Mouse (Mus musculus): Measurements from ENCODE around the gene Ccdc194.
"Not testable (repeated sequence)": the region's sequence is repeated elsewhere in the genome, so short reads cannot be mapped to it uniquely, and the experiment has no call there.

Ccdc194 gene

GRCm38 (mm10) chr8:71554001-71554400 lies 28.5 kb upstream of the Ccdc194 start:
- no peak for DNase-seq (ENCODE audit: low read depth, low spot score)

- DNase-seq (ENCODE audit: low read depth, low spot score), result no peak
Measured at GRCm38 (mm10) chr8:71552770-71553169, 27.3 kb upstream of the Ccdc194 start.

GRCm38 (mm10) chr8:71550754-71551153 lies 25.2 kb upstream of the Ccdc194 start:
- no peak for DNase-seq (ENCODE audit: low read depth, low spot score)

GRCm38 (mm10) chr8:71547590-71547989 lies 22.1 kb upstream of the Ccdc194 start:
- no peak for DNase-seq (ENCODE audit: low read depth, low spot score)

GRCm38 (mm10) chr8:71545053-71545452 lies 19.5 kb upstream of the Ccdc194 start:
- no peak for DNase-seq (ENCODE audit: low read depth, low spot score)

GRCm38 (mm10) chr8:71543755-71544154 lies 18.2 kb upstream of the Ccdc194 start:
- no peak for DNase-seq (ENCODE audit: low read depth, low spot score)

- peak; percentile 96 for DNase-seq (ENCODE audit: low read depth, low spot score)
Measured at GRCm38 (mm10) chr8:71542632-71543343, 17.3 kb upstream of the Ccdc194 start, which contains the start of gene Mvb12a. Gene Mvb12a, plus strand, starts transcription at chr8:71542922.

- DNase-seq (ENCODE audit: low read depth, low spot score), result peak; percentile 72
Measured at GRCm38 (mm10) chr8:71537028-71537867, 11.7 kb upstream of the Ccdc194 start, which contains the start of gene Bst2. Gene Bst2, minus strand, starts transcription at chr8:71537456.

GRCm38 (mm10) chr8:71535663-71536062 lies 10.2 kb upstream of the Ccdc194 start:
- no peak for DNase-seq (ENCODE audit: low read depth, low spot score)

GRCm38 (mm10) chr8:71534263-71534810 lies 8.8 kb upstream of the Ccdc194 start:
- no peak for DNase-seq (ENCODE audit: low read depth, low spot score)

- not testable (repeated sequence) for DNase-seq (ENCODE audit: low read depth, low spot score)
Measured at GRCm38 (mm10) chr8:71530735-71531467, 5.4 kb upstream of the Ccdc194 start.

GRCm38 (mm10) chr8:71528362-71529073 lies 3.0 kb upstream of the Ccdc194 start:
- DNase-seq (ENCODE audit: low read depth, low spot score), result no peak

GRCm38 (mm10) chr8:71527162-71527870 lies 1.8 kb upstream of the Ccdc194 start:
- DNase-seq (ENCODE audit: low read depth, low spot score), result no peak

- no peak for DNase-seq (ENCODE audit: low read depth, low spot score)
Measured at GRCm38 (mm10) chr8:71526272-71526671, 761 bp upstream of the Ccdc194 start.

- DNase-seq (ENCODE audit: low read depth, low spot score), result peak; percentile 85
Measured at GRCm38 (mm10) chr8:71521634-71522033, 3.9 kb downstream of the Ccdc194 start.

GRCm38 (mm10) chr8:71519037-71519825 lies 6.3 kb downstream of the Ccdc194 start:
- not testable (repeated sequence) for DNase-seq (ENCODE audit: low read depth, low spot score)

- DNase-seq (ENCODE audit: low read depth, low spot score), result no peak
Measured at GRCm38 (mm10) chr8:71516786-71517185, 8.7 kb downstream of the Ccdc194 start.

GRCm38 (mm10) chr8:71515043-71515442 lies 10.5 kb downstream of the Ccdc194 start:
- no peak for DNase-seq (ENCODE audit: low read depth, low spot score)

GRCm38 (mm10) chr8:71513018-71513754 lies 12.3 kb downstream of the Ccdc194 start:
- DNase-seq (ENCODE audit: low read depth, low spot score), result no peak
